Mouse (Mus musculus): ENCODE measurements around the gene Mlana. TPM values are rescaled to one million over a fixed set of nuclear protein-coding genes. Genes with fewer than 3 reads are reported as not detected.

Gene Mlana
- polyA plus RNA-seq, 1 experiment: not detected

DNA sequence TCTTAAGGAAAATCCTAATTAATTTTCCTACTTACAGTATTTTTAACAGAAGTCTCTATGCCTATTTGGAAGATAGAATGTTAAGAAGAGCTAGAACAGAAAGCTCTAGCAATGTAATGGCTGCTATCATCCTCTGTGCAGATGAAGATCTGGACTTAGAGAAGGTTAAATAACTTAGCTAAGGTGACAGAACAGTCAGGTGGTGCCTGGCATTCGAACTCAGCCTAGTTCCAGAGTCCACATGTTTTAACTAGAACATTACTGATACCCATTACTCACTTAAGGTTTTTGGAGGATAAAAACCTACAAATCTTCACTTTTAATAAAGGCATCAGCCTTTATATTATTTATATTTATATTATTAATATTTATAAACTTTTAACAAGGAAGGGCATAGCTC is 43.0 kb downstream of the Mlana start:
- Histone ChIP-seq H3K27ac (ENCODE audit: insufficient read depth, low read length) (no peak overlapping the region), H3K36me3 (ENCODE audit: control insufficient read depth, insufficient read depth, low read length, poor library complexity, severe bottlenecking) (no peaks in the 10 kb centered on the region), H3K27me3 (ENCODE audit: control insufficient read depth, insufficient read depth, low read length, poor library complexity, severe bottlenecking) (no peaks in the 10 kb centered on the region), H3K4me1 (ENCODE audit: control insufficient read depth, insufficient read depth, low read length) (no peaks in the 10 kb centered on the region), H3K9ac (ENCODE audit: low read depth, poor library complexity, severe bottlenecking) (no peak overlapping the region), H3K4me3 (ENCODE audit: low read depth, low read length) (no peak overlapping the region), H3K9me3 (replicated peaks; ENCODE audit: control insufficient read depth, insufficient read depth, low read length, poor library complexity, severe bottlenecking) (no peaks in the 10 kb centered on the region)
- no peak for TF ChIP-seq POLR2A (IDR thresholded peaks at IDR 0.05; ENCODE audit: insufficient read depth, low read length)
- no peak for TF ChIP-seq EP300 (IDR thresholded peaks at IDR 0.05; ENCODE audit: insufficient read depth, low read depth, low read length)
- no peak for TF ChIP-seq CTCF (IDR thresholded peaks at IDR 0.05; ENCODE audit: low read depth, low read length)

DNA sequence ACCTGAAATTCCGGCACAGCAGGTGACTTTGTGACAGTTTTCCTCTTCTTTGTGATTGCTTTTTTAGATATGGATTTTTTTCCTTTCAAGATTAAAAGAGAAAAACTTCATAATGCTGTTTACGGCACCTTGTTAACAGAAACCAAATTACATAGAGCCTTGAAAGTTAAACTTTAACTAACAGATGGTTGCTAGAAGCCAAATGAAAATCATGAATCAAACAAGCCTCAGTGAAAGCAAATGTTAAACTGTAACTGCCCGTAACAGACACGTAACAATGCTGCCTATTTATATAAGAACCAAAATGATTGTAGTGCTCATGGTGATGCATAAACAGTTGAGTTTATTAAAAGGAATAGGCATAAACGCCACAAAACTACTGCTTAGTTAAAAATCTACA is 45.9 kb downstream of the Mlana start:
- Histone ChIP-seq H3K4me3 (ENCODE audit: low read depth, low read length) (no peak overlapping the region), H3K36me3 (ENCODE audit: control insufficient read depth, insufficient read depth, low read length, poor library complexity, severe bottlenecking) (no peaks in the 10 kb centered on the region), H3K27me3 (ENCODE audit: control insufficient read depth, insufficient read depth, low read length, poor library complexity, severe bottlenecking) (no peaks in the 10 kb centered on the region), H3K9me3 (replicated peaks; ENCODE audit: control insufficient read depth, insufficient read depth, low read length, poor library complexity, severe bottlenecking) (no peaks in the 10 kb centered on the region), H3K27ac (ENCODE audit: insufficient read depth, low read length) (no peak overlapping the region), H3K4me1 (ENCODE audit: control insufficient read depth, insufficient read depth, low read length) (no peaks in the 10 kb centered on the region), H3K9ac (ENCODE audit: low read depth, poor library complexity, severe bottlenecking) (no peak overlapping the region)
- TF ChIP-seq EP300 (IDR thresholded peaks at IDR 0.05; ENCODE audit: insufficient read depth, low read depth, low read length): no peak
- no peak for TF ChIP-seq CTCF (IDR thresholded peaks at IDR 0.05; ENCODE audit: low read depth, low read length)

GRCm38 (mm10) chr19:29750994-29751393 is 53.4 kb downstream of the Mlana start:
- Histone ChIP-seq H3K27me3 (ENCODE audit: control insufficient read depth, insufficient read depth, low read length, poor library complexity, severe bottlenecking) (no peaks in the 10 kb centered on the region), H3K27ac (ENCODE audit: insufficient read depth, low read length) (no peak overlapping the region), H3K4me3 (ENCODE audit: low read depth, low read length) (no peak overlapping the region), H3K9me3 (replicated peaks; ENCODE audit: control insufficient read depth, insufficient read depth, low read length, poor library complexity, severe bottlenecking) (no peaks in the 10 kb centered on the region), H3K4me1 (ENCODE audit: control insufficient read depth, insufficient read depth, low read length) (no peaks in the 10 kb centered on the region), H3K9ac (ENCODE audit: low read depth, poor library complexity, severe bottlenecking) (no peak overlapping the region), H3K36me3 (ENCODE audit: control insufficient read depth, insufficient read depth, low read length, poor library complexity, severe bottlenecking) (no peaks in the 10 kb centered on the region; the same call in 1 of the 2 replicates)
- TF ChIP-seq CTCF (IDR thresholded peaks at IDR 0.05; ENCODE audit: low read depth, low read length) (no peak), EP300 (IDR thresholded peaks at IDR 0.05; ENCODE audit: insufficient read depth, low read depth, low read length) (no peak), POLR2A (IDR thresholded peaks at IDR 0.05; ENCODE audit: insufficient read depth, low read length) (no peak)

DNA sequence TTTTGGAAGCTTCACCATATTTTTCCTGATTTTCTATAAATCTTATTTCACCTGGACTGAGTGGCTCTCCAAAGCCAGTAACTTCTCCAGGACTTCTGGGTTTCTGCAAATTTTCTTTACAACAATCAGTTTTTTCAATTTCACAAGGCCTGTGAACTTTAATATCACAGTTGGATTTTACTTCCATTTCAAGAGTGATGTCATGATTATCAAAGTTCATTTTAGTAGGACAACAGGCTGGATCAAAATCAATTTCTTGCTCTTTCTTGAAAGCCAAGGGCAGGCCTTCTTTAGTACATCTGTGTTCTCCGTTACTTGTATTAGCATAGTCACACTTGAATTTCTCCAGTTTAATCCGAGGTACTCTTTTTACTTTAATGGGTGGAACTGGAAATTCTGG is 56.3 kb downstream of the Mlana start:
- no peaks in the 10 kb centered on the region for H3K9me3 ChIP-seq (replicated peaks; ENCODE audit: control insufficient read depth, insufficient read depth, low read length, poor library complexity, severe bottlenecking)
- H3K4me3 ChIP-seq (ENCODE audit: low read depth, low read length): no peak overlapping the region
- no peak overlapping the region for H3K9ac ChIP-seq (ENCODE audit: low read depth, poor library complexity, severe bottlenecking)
- H3K27ac ChIP-seq (ENCODE audit: insufficient read depth, low read length): no peak overlapping the region
- H3K4me1 ChIP-seq (ENCODE audit: control insufficient read depth, insufficient read depth, low read length): no peaks in the 10 kb centered on the region
- no peaks in the 10 kb centered on the region for H3K27me3 ChIP-seq (ENCODE audit: control insufficient read depth, insufficient read depth, low read length, poor library complexity, severe bottlenecking)
- no peaks in the 10 kb centered on the region; the same call in 1 of the 2 replicates for H3K36me3 ChIP-seq (ENCODE audit: control insufficient read depth, insufficient read depth, low read length, poor library complexity, severe bottlenecking)
- TF ChIP-seq EP300 (IDR thresholded peaks at IDR 0.05; ENCODE audit: insufficient read depth, low read depth, low read length): no peak
- no peak for TF ChIP-seq POLR2A (IDR thresholded peaks at IDR 0.05; ENCODE audit: insufficient read depth, low read length)
- no peak for TF ChIP-seq CTCF (IDR thresholded peaks at IDR 0.05; ENCODE audit: low read depth, low read length)

Other genes with a start within 250 kb of the Mlana start
- gene Ric1, start 175.5 kb upstream of the Mlana start, polyA plus RNA-seq (2011; ENCODE audit: insufficient read depth, insufficient read length, low read depth, missing spikeins): 49.7 and 50.2 TPM in 2 replicates
- gene Ermp1, start 49.4 kb upstream of the Mlana start, polyA plus RNA-seq (2011; ENCODE audit: insufficient read depth, insufficient read length, low read depth, missing spikeins): 57.9 and 67.9 TPM in 2 replicates
- gene 9930021J03Rik, start 108.2 kb downstream of the Mlana start, polyA plus RNA-seq (2011; ENCODE audit: insufficient read depth, insufficient read length, low read depth, missing spikeins): 33.7 and 33.8 TPM in 2 replicates
- 7.5 and 9.9 TPM in 2 replicates for gene Ranbp6, start 115.2 kb downstream of the Mlana start, polyA plus RNA-seq (2011; ENCODE audit: insufficient read depth, insufficient read length, low read depth, missing spikeins)
- gene Il33, start 227.3 kb downstream of the Mlana start, polyA plus RNA-seq (2011; ENCODE audit: insufficient read depth, insufficient read length, low read depth, missing spikeins): 2.9 and 5.3 TPM in 2 replicates

All from ES-Bruce4 (cell line).